Mouse (Mus musculus): Measurements from ENCODE around the gene Ankrd13c. TPM values are rescaled to one million over a fixed set of nuclear protein-coding genes. Genes with fewer than 3 reads are reported as not detected.
A peak's percentile ranks its signal among the peaks of the same experiment; 100 is the strongest.

Ankrd13c gene
- total RNA-seq, 2 experiments from 2014 or later, result 26.6 to 30.8 TPM

DNA sequence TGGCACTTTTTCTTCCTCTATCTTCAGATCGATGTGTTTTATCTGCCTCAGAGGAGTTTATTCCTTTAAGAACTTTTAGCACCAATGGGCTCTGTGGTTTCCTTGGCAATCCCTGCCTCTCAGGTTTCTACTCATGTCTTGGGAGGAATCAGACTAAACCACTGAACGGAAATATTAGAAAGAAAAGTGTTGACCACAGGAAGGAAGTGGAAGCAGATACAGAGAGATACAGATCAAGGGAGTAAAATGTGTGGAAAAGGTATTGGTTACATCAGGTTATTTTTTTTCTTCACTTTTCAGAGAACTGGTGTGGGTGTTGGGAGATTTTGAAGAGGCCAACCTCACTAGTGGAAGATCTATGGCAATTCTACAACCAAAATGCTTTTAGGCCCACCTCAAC, 8.5 kb upstream of the Ankrd13c start:
- intact Hi-C loops (cut with DNase I; ENCODE audit: low total_unique reads), result no loop called here
- DNase-seq, result no peak

- intact Hi-C loops (cut with DNase I; ENCODE audit: low total_unique reads), result loop anchor here (5.0 kb wide), 1 partner anchor 90 kb away; the partner anchor contains the start of genes Lrrc40 and Srsf11
Observed at GRCm38 (mm10) chr3:157947383-157948280, 593 bp downstream of the Ankrd13c start.

DNA sequence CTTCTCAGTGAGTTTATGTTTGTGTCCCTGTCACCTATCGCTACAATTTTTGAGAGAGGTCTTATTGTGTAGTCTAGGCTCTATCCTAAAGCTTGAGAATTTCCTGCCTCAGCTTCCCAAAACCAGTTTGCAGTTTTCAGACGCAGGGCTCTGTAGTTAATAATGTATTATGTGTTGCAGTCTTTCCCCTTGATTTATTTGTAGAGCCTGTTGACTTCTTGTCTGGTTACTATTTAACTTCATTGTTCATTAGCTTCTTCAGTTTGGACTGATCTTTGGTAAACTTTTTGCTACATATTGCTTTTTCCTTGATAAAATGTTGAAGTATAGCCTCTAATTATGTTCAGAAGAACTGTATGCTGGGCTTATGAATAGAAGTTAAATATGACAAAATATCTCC, 5.7 kb downstream of the Ankrd13c start:
- intact Hi-C loops (cut with DNase I; ENCODE audit: low total_unique reads), result no loop called here
- DNase-seq, result no peak

More at GRCm38 (mm10) chr3:157947383-157948280, 593 bp downstream of the Ankrd13c start:
- peak; percentile 20 for DNase-seq

GRCm38 (mm10) chr3:157955466-157955865, 8.4 kb downstream of the Ankrd13c start:
- DNase-seq, result no peak
- intact Hi-C loops (cut with DNase I; ENCODE audit: low total_unique reads), result no loop called here

DNA sequence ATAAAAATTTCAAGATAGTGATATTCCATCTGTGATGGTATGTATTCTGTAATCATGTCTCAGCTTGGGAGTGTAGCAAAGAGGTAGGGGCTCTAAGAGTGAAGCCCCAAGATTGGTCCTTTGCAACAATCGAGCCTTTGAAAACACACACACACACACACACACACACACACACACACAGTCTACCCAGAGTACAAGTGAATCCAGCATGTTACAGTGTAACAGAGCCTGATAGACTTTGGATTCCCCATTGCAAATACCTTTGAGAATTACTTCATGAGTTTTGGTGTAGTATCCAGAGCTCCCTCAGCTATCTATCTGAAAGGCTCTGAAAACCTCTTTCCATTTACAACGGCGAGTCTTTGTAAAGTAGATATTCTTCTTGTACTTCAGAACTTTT, 9.2 kb downstream of the Ankrd13c start:
- intact Hi-C loops (cut with DNase I; ENCODE audit: low total_unique reads), result no loop called here
- DNase-seq, result no peak

GRCm38 (mm10) chr3:157957320-157957719, 10.3 kb downstream of the Ankrd13c start:
- no peak for DNase-seq
- intact Hi-C loops (cut with DNase I; ENCODE audit: low total_unique reads), result no loop called here

GRCm38 (mm10) chr3:157971151-157971550, 24.1 kb downstream of the Ankrd13c start:
- DNase-seq, result no peak
- intact Hi-C loops (cut with DNase I; ENCODE audit: low total_unique reads), result no loop called here

DNA sequence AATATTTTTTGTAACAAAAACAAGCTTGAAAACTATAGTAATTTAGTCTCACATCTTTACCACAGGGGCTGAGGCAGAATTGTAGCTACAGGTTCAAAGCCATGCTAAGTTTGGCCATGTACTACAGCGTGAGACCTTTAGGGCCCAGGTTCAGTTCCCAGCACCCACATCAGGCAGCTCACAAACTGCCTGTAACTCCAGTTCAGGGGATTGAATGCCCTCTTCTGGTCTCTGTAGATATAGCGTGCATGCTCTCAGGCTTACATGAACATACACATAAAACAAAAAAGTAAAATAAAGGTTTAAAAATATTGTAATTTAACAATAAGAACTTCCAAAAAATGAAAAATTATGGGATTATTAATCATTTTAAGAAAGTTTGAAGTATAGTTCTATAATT, 26.2 kb downstream of the Ankrd13c start:
- intact Hi-C loops (cut with DNase I; ENCODE audit: low total_unique reads), result no loop called here
- DNase-seq, result no peak

DNA sequence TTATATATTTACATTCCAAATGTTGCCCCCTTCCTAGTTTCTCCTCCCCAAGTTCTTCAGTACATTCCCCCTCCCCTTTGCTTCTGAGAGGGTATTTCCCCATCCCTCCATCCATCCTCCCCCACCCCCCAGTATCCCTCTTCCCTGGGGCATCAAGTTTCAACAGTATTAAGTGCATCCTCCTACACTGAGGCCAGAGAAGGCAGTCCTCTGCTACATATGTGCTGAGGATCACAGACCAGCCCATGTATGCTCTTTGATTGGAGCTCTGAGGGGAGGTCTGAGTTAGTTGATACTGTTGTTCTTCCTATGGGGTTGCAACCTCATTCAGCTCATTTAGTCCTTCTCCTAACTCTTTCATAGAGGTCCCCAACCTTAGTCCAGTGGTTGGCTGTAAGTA, 32.6 kb downstream of the Ankrd13c start:
- intact Hi-C loops (cut with DNase I; ENCODE audit: low total_unique reads), result no loop called here

GRCm38 (mm10) chr3:157993322-157993721, 46.3 kb downstream of the Ankrd13c start:
- intact Hi-C loops (cut with DNase I; ENCODE audit: low total_unique reads), result no loop called here
- DNase-seq, result no peak

More for the DNA sequence above, 32.6 kb downstream of the Ankrd13c start:
- DNase-seq, result no peak

GRCm38 (mm10) chr3:157995726-157996125, 48.7 kb downstream of the Ankrd13c start:
- intact Hi-C loops (cut with DNase I; ENCODE audit: low total_unique reads), result no loop called here

GRCm38 (mm10) chr3:157998742-157999369, 51.8 kb downstream of the Ankrd13c start:
- intact Hi-C loops (cut with DNase I; ENCODE audit: low total_unique reads), result no loop called here
- no peak for DNase-seq

More at GRCm38 (mm10) chr3:157995726-157996125, 48.7 kb downstream of the Ankrd13c start:
- no peak for DNase-seq

- intact Hi-C loops (cut with DNase I; ENCODE audit: low total_unique reads), result no loop called here
- no peak for DNase-seq
Observed at GRCm38 (mm10) chr3:158008647-158009046, 61.6 kb downstream of the Ankrd13c start.

DNA sequence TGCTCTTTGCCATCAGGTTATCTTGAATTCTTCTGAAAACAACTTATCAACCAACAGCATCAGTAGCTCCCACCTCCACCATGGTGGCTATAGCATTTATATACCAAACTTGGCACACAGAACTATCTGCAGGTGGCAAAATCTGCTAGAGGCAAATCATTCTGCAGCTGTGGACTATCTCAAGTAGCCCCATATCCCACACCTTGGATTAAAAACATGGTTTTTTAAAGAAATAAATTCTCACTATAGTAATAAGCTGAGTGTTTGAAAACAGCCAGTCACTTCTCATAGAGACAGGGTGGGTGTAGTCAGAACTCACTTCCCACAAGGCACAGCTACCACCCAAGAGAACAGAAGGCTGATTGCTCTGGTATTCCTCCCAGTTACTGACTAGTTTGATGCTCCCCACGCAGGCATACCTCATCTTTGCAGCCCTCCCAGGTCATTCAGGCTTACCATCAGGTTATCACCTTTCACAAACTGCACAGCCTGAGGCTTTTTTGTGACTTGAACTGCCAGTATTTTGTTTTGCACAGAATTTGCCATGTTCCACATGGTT, 62.8 kb downstream of the Ankrd13c start:
- intact Hi-C loops (cut with DNase I; ENCODE audit: low total_unique reads), result no loop called here
- DNase-seq, result no peak

- DNase-seq, result peak; percentile 91
- intact Hi-C loops (cut with DNase I; ENCODE audit: low total_unique reads), result no loop called here
Observed at GRCm38 (mm10) chr3:158031371-158031925, 84.4 kb downstream of the Ankrd13c start.

DNA sequence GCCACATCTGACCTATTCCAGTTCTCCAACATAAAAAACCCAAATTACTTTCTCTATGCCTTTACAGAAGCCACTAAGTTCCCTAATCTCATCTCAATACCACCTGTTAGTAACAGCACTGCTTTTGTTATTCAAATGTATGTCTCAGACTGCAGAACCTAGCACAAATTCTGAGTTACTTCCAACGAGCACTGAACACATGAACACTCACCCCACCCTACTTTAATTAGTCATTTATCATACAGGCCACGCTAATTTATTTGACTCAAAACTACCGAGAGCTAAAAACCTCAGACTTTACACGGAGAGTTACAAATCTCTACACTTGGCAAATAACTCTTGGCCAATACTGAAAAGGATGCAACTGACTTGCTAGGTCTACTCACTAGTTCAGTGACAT, 85.1 kb downstream of the Ankrd13c start:
- DNase-seq, result no peak
- intact Hi-C loops (cut with DNase I; ENCODE audit: low total_unique reads), result no loop called here

DNA sequence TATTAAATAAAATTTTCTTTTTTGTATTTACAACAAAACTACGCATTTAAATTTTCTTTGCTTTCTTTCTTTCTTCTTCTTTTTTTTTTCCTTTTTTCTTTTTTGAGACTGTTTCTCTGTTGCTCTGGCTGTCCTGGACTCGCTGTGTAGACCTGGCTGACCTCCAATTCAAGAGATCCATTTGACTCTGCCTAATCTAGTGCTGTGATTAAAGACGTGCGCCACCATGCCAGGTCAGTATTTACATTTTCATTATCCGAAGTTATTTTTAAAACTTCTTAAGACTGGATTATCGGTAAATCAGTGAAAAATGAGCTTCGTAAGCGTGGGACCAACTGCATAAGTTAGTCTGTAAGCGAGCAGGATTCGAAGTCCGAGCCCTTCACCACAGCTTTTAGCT, 88.8 kb downstream of the Ankrd13c start:
- intact Hi-C loops (cut with DNase I; ENCODE audit: low total_unique reads), result loop anchor here (5.0 kb wide), 1 partner anchor 89 kb away; the partner anchor contains the start of gene Ankrd13c

GRCm38 (mm10) chr3:158036329-158036988, 89.4 kb downstream of the Ankrd13c start, which contains the start of the genes Srsf11 and Lrrc40:
Srsf11 (minus strand) TSS chr3:158036639.
Lrrc40 (plus strand) TSS chr3:158036662.
- DNase-seq, result peak; percentile 95
- intact Hi-C loops (cut with DNase I; ENCODE audit: low total_unique reads), result loop anchor here (5.0 kb wide), 1 partner anchor 89 kb away; the partner anchor contains the start of gene Ankrd13c

More for the DNA sequence above, 88.8 kb downstream of the Ankrd13c start:
- DNase-seq, result no peak

- DNase-seq, result no peak
- intact Hi-C loops (cut with DNase I; ENCODE audit: low total_unique reads), result loop anchor here (5.0 kb wide), 1 partner anchor 91 kb away; the partner anchor contains the start of gene Ankrd13c
Observed at GRCm38 (mm10) chr3:158038106-158038505, 91.1 kb downstream of the Ankrd13c start.
